Mouse (Mus musculus): ENCODE measurements around the gene Bcl2l15.

The Bcl2l15 gene

DNA sequence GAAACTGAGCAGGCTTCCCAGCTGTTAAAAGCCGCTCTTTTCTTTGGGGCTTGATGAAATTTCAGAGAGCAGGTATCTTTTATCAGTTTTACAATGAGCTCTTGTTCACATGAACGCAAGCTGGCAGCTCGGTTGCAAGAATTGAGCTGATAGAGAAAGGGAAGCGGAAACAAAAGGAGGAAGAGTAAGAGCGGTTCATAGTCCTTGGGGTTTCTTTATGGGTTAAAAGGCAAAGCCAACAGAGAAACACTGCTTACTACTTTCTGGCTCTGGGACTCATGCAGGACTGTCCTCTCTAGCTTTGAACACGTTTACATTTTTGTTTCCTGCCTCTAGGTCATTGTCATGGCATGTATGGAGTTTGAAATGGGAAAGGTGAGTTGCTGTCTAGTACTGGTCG lies 41.9 kb downstream of the Bcl2l15 start:
- no peak for DNase-seq

- no peak for DNase-seq
Measured at GRCm38 (mm10) chr3:103885946-103886345, 53.5 kb downstream of the Bcl2l15 start.

DNA sequence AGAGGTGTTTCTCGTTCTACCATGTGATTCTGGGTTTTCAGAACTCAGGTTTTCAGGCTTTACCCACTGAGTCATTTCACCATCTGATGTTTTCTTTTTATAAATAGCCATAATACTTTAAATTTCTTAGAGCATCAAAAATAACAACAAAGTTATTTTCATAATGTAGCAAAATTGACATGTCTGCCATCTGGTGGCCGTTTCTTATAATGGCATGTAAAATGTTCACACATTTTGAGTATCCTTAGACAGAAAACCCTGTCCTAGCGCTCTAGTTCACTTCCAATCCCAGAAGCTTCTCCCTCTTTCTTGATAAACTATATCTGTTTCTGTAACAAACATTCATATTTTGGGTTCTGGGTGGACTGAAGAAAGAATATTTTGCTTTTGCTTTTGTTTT lies 55.2 kb downstream of the Bcl2l15 start:
- DNase-seq: peak; percentile 65 to 70

GRCm38 (mm10) chr3:103893374-103893773 lies 61.0 kb downstream of the Bcl2l15 start:
- DNase-seq: no peak
